Comparison of ENCODE assay signal across 16 mouse cellular contexts in genomic region chr2:61586166-61586565, GRCm38 (mm10).
"Had no signal": no experiment of that assay in that cellular context is flagged by ENCODE, and none has a peak within 500 bp of the region (broad histone marks: within the 10 kb centered on the region; RNA-seq: fewer than 3 reads in every experiment).

No protein-coding gene starts in this region.

- H3K4me1 ChIP-seq: neural tube, embryonic 13.5 days; neural tube, embryonic 15.5 days; stomach, embryonic 15.5 days had no signal

- H3K9me3 ChIP-seq: neural tube, embryonic 13.5 days; neural tube, embryonic 15.5 days; stomach, embryonic 15.5 days had no signal

- H3K27ac ChIP-seq: neural tube, embryonic 13.5 days; neural tube, embryonic 15.5 days; stomach, embryonic 15.5 days; stomach, postnatal 0 days had no signal

- H3K27me3 ChIP-seq: neural tube, embryonic 13.5 days; neural tube, embryonic 15.5 days; stomach, embryonic 15.5 days had no signal

- H3K4me2 ChIP-seq: neural tube, embryonic 13.5 days; neural tube, embryonic 15.5 days; stomach, embryonic 15.5 days had no signal

- H3K4me3 ChIP-seq: neural tube, embryonic 13.5 days; neural tube, embryonic 15.5 days; stomach, embryonic 15.5 days had no signal

- H3K36me3 ChIP-seq: neural tube, embryonic 13.5 days; neural tube, embryonic 15.5 days; stomach, embryonic 15.5 days had no signal

- DNase-seq: retina, postnatal 1 day; right cerebral cortex, adult 18-20 months; right cerebral cortex, postnatal 14 days; right cerebral cortex, postnatal 25 days; right cerebral cortex, postnatal 4 days; spleen, adult 18-20 months; thymus, adult 18-20 months; thymus, adult 2 months; thymus, postnatal 14 days; thymus, postnatal 25 days; thymus, postnatal 36 days; thymus, postnatal 4 days had no signal

- H3K9ac ChIP-seq: neural tube, embryonic 13.5 days; neural tube, embryonic 15.5 days; stomach, embryonic 15.5 days had no signal
